Mouse (Mus musculus): Measurements from ENCODE around the gene Prox1. TPM values are rescaled to one million over a fixed set of nuclear protein-coding genes. Genes with fewer than 3 reads are reported as not detected.

The Prox1 gene
- polyA plus RNA-seq, 1 experiment, result 0.71 TPM

DNA sequence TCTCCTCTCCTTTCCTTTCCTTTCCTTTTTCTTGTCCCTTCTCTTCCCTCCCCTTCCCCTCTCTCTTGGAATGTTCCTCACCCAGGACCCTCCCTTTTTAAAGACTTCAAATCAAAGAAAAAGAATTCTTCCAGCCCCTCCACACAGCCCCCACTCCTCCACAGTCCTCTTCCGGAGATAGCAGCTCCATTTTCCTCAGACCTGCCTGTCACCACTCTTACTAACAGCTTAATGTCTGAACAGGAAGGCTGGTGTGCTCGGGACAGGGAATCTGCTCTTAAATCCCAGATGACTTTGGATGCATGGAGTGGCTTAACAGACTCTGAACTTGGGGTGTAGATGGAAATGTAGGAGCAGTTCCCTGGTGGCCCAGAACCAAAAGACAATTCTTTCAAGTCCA lies 81.6 kb downstream of the Prox1 start:
- no peak overlapping the region for H3K27ac ChIP-seq (ENCODE audit: control insufficient read depth, insufficient read depth, low read length)
- TF ChIP-seq POLR2A (IDR thresholded peaks at IDR 0.05; ENCODE audit: control insufficient read depth, extremely low read depth, insufficient read depth, low read length, poor library complexity), result no peak
- H3K4me1 ChIP-seq (replicated peaks; ENCODE audit: control insufficient read depth, insufficient read depth, low read length), result no peaks in the 10 kb centered on the region
- H3K4me3 ChIP-seq (ENCODE audit: control insufficient read depth, insufficient read depth, low read length), result no peak overlapping the region
- no peak for DNase-seq
- 78% methylated on average over 2 of the region's 2 CpGs for WGBS
- no peaks in the 10 kb centered on the region for H3K27me3 ChIP-seq (ENCODE audit: control insufficient read depth, insufficient read depth, low read length)
- no peaks in the 10 kb centered on the region for H3K36me3 ChIP-seq (ENCODE audit: control insufficient read depth, insufficient read depth, low read length)

DNA sequence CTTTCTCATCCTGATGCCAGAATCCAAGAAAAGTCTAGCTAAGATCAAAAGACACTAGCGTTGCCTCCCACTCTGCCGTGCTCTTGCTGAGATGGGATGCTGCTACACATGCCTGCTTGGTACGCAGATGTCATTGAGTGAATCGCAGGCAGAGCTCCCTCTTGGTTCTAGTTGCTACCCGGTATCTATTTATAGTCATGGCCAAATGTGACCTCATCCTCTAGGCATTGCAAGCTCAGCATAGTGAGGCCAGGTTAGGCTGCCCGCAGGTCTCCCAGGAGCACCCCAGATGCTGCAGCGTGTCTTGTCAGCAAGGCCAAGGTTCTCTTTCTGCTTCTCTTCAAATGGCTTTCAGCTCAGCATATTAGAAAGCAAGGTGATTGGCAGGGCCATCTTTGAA lies 84.8 kb downstream of the Prox1 start:
- H3K27ac ChIP-seq (ENCODE audit: control insufficient read depth, insufficient read depth, low read length), result no peak overlapping the region
- no peaks in the 10 kb centered on the region for H3K4me1 ChIP-seq (replicated peaks; ENCODE audit: control insufficient read depth, insufficient read depth, low read length)
- H3K27me3 ChIP-seq (ENCODE audit: control insufficient read depth, insufficient read depth, low read length), result no peaks in the 10 kb centered on the region
- no peak for DNase-seq
- 92% methylated on average over 7 of the region's 7 CpGs for WGBS
- no peaks in the 10 kb centered on the region for H3K36me3 ChIP-seq (ENCODE audit: control insufficient read depth, insufficient read depth, low read length)
- no peak overlapping the region for H3K4me3 ChIP-seq (ENCODE audit: control insufficient read depth, insufficient read depth, low read length)
- no peak for TF ChIP-seq POLR2A (IDR thresholded peaks at IDR 0.05; ENCODE audit: control insufficient read depth, extremely low read depth, insufficient read depth, low read length, poor library complexity)
- TF ChIP-seq CTCF (IDR thresholded peaks at IDR 0.05; ENCODE audit: borderline replicate concordance, control insufficient read depth, extremely low read depth, insufficient read depth, low read length, poor library complexity), result no peak

DNA sequence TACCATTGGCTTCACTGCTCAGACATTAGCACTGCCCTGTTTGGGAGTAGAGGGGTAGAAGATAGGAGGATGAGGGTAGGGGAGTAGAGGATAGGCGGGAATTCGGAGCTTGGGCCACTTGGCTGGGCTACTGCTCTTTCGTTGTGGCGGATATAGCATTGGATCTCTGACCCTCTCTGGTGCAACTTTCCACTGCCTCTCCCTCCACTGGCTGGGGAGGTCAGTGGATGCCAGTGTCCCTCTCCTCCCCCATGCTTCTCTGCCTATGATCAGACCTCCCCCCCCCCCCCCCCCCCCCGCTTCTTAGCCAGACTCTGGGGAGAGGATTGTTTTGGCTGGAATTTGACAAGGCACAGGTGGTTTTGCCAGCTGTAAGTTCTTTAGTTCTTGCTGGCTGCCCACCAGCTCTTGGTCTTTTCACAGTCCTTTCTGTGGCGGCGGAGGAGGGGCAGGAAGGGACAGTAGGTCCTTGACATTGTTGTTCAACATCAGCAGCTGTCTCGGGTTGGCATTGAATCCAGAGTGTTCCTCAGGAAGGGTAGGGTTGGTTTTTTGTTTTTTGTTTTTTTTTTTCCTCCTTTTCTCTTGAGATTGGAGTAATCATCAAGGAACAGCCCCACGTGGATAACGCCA lies 90.8 kb downstream of the Prox1 start:
- Histone ChIP-seq H3K27ac (ENCODE audit: control insufficient read depth, insufficient read depth, low read length) (no peak overlapping the region), H3K4me1 (replicated peaks; ENCODE audit: control insufficient read depth, insufficient read depth, low read length) (no peaks in the 10 kb centered on the region), H3K4me3 (ENCODE audit: control insufficient read depth, insufficient read depth, low read length) (no peak overlapping the region), H3K27me3 (ENCODE audit: control insufficient read depth, insufficient read depth, low read length) (no peaks in the 10 kb centered on the region), H3K36me3 (ENCODE audit: control insufficient read depth, insufficient read depth, low read length) (no peaks in the 10 kb centered on the region)
- WGBS, result 90% methylated on average over 10 of the region's 10 CpGs
- DNase-seq, result no peak
- TF ChIP-seq CTCF (IDR thresholded peaks at IDR 0.05; ENCODE audit: borderline replicate concordance, control insufficient read depth, extremely low read depth, insufficient read depth, low read length, poor library complexity), result no peak
- no peak for TF ChIP-seq POLR2A (IDR thresholded peaks at IDR 0.05; ENCODE audit: control insufficient read depth, extremely low read depth, insufficient read depth, low read length, poor library complexity)

DNA sequence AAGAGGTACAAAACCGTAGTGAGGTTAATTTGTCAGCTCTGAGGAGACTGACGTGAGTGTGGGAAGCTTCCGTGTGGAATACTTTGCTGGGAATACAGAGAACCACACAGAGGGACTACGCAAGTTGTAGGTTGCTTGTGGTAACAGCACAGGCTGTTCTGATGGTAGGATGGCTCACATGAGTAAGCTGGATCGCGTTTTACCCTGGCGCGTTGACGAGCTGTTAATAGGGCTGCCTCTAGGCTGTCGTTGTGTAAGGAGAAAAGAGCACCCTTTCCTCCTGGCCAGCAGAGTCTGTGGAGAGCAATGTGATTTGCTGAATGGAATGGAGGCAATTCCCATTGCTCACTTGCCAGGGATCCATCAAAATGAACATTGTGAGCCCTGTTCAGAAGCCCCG lies 93.9 kb downstream of the Prox1 start:
- H3K27ac ChIP-seq (ENCODE audit: control insufficient read depth, insufficient read depth, low read length), result no peak overlapping the region

More for the DNA sequence above, 93.9 kb downstream of the Prox1 start:
- Histone ChIP-seq H3K4me1 (replicated peaks; ENCODE audit: control insufficient read depth, insufficient read depth, low read length) (no peaks in the 10 kb centered on the region), H3K27me3 (ENCODE audit: control insufficient read depth, insufficient read depth, low read length) (no peaks in the 10 kb centered on the region), H3K4me3 (ENCODE audit: control insufficient read depth, insufficient read depth, low read length) (no peak overlapping the region), H3K36me3 (ENCODE audit: control insufficient read depth, insufficient read depth, low read length) (no peaks in the 10 kb centered on the region)
- no peak for TF ChIP-seq CTCF (IDR thresholded peaks at IDR 0.05; ENCODE audit: borderline replicate concordance, control insufficient read depth, extremely low read depth, insufficient read depth, low read length, poor library complexity)
- TF ChIP-seq POLR2A (IDR thresholded peaks at IDR 0.05; ENCODE audit: control insufficient read depth, extremely low read depth, insufficient read depth, low read length, poor library complexity), result no peak
- 85% methylated on average over 11 of the region's 11 CpGs for WGBS
- DNase-seq, result no peak

Other genes starting within 250 kb of the Prox1 start
- gene Smyd2, start 248.4 kb downstream of the Prox1 start, polyA plus RNA-seq (2012; rRNA removed), result 33.2 and 36.5 TPM in 2 replicates